Mouse (Mus musculus) thymus, postnatal 4 days (tissue): ENCODE measurements around the gene Nek1.

ENCODE experiments used
- DNase-seq: peaks from one replicate; pipeline ENCODE4 v3.0.0; 2021

Gene Nek1

DNA sequence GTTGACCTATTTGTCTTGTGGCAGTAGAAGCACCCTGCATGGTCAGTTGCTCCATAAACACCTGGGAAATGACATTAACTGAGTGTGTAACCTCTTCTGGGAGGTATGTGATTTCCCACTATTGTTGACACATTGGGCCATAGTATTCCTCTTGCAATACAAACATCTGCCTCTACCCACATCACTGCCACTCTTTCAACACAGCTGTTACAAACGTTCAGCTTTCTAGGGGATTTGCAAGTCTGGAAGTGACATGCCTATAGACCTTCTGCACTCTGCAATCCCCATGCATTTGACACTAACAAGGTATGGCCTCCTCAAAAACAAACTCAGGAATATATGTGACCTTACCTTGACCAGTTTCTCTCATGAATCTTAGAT is 169.2 kb downstream of the Nek1 start:
- DNase-seq: no peak

DNA sequence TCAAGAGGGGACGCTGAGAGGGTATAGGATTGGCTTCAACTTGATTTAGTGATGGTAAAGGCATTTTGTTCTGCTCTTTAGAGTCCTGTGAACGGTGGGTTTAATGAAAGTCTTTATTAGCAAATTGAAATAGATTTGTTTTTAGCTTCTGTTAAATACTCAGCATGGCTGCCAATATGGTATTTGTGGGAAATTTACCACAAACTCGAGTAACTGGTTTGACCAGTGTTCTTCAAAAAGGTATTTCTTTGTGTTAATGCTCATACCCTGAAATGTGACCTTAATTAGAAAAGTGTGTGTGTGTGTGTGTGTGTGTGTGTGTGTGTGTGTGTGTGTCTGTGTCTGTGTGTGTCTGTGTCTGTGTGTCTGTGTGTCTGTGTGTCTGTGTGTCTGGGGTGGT is 178.6 kb downstream of the Nek1 start:
- DNase-seq: no peak

DNA sequence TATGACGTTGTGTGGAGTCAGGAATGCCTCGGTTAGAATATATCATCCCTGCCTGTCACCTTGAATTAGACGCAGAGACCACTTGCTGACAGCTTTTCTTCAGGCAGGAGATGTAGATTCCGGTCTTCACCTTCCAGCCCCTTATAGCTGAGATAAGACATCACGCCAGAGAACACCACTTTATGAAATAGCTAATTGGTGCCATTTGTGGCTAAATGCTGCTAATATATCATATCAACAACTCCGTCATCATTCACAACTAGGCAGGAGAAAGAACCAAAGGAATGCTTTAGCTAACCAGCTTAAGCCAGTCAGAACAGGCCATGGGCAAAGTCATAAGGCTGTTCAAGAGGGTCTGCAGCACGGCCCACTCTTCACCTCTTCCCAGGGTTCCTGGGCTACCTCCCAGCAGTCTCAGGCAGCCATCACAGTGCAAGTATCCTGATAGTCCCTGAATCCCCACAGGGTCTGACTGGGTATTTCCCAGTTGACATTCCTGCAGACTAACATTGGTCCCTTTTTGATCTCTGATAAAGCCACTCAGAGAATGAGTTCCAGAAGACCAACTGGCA is 181.0 kb downstream of the Nek1 start:
- no peak for DNase-seq

DNA sequence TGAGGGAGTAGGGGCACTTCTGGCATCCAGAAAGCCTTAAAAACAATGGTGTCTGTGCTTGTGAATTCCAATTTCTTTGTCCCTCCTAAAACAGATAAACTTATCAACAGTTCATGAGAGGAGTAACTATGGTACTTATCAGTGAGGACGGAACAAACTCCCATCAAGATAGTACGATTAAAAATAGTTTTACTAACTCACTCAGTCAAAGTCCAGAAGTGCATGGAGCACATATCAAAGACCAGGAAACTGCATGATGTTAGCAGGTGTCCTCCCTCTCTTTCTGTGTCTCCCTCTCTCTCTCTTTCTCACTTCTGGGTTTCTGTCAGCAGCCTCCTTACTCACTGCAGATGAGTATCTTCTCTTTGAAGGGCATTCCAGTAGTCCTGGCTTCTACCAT is 182.9 kb downstream of the Nek1 start:
- no peak for DNase-seq

DNA sequence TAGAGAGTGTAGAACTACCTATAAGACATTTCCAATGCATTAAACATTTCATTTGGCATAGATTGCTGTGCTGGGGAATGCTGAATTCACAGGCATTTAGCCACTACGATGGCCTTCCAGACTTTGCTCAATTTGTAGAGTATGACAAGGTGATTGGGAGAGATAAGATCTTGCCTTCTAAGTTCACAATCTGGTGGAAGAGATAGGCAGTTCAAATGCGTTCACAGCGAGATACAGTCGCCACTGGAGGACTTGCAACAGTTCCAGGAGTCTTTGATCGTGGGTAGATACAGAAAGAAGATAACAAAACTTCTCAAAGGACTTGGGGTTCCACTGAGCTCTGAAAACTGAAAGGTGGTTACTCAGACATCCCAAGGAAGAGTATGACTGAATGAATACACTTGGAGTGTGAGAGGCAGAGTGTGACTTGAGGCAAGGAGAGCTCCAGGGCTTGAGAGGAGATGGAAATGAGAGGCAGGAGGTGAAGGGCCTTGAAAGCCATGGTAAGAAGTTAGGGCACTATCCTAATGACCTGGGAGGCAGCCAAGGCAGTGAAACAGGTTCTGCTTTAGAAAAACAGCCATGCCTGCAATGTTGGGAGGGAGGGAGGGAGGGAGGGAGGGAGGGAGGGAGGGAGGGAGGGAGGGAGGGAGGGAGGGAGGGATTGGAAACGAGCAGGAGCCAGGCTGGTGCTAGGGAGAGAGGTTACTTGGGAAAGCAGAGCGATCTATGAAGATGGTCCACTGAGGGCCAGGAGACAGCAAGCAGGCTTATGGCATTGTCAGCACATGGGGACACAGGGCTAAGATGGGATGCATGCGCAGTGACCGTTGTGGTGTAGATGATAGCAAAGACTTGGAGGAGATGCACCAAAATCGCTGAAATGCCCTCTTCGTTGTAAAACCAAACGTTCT is 184.9 kb downstream of the Nek1 start:
- DNase-seq: no peak

DNA sequence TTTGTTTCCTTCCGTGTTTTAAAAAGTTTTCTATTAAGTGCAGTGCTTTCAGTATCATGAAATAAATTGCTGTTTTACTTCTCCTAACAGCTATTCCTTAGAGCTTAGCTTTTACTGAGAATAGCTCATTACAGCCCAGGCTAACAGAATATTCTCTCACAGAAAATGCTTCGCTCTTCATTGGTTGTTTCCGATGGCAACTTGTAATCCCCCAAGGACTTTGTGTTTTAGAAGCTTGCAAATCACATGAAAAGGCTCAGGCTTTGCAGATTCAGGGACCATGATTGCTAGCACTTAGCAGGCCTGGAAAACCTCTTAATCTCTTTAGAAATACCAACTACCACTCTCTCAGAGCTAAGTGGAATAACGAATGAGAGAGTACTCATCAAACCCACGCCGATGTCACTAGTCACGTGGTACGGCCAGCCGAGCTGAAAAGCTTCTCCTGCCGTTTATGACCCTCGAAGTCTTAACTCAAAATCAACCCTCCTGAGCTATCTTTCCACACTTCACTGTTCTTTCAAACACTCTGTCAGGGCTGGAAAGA is 185.7 kb downstream of the Nek1 start:
- DNase-seq: no peak
